Mouse (Mus musculus): ENCODE data around the gene Dnajb6. TPM values are rescaled to one million over a fixed set of nuclear protein-coding genes. Genes with fewer than 3 reads are reported as not detected.

The Dnajb6 gene
- total and polyA plus RNA-seq, 3 experiments, result 61.1 to 196 (median 140) TPM

DNA sequence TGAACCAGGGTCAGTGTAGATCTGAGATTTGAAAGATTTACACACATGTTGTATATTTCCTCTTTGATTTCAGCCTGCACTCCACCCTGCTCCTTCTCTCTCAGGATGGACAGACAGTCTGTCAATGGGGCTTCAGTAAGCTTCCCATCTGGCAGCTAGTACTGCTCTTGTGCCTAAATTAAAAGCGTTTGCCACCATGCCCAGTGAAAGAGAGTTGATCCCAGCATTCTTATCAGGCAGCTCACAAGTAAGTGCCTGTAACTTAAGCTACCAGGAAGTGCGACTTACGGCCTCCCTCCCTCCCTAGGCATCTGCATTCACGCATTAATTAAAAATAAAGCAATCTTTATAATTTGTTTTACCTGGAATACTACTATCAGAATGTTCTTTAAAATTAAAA is 5.6 kb downstream of the Dnajb6 start:
- Histone ChIP-seq H3K27ac (ENCODE audit: insufficient read depth, low read depth) (no peak overlapping the region), H3K36me3 (replicated peaks in 1 of 2; ENCODE audit: control insufficient read depth in 1 of 2, insufficient read depth in 1 of 2, low read length in 1 of 2) (peaks cover 3 to 41% of the 10 kb centered on the region in 2 experiments), H3K79me2 (replicated peaks; ENCODE audit: control insufficient read depth, extremely low read depth, insufficient read depth, poor library complexity, severe bottlenecking) (peaks cover 85% of the 10 kb centered on the region), H3K4me3 (replicated peaks in 1 of 3; ENCODE audit: low read depth in 2 of 3, low read length in 2 of 3, poor library complexity in 1 of 3) (no peak overlapping the region), H3K9me3 (replicated peaks; ENCODE audit: low read length) (no peaks in the 10 kb centered on the region), H3K4me2 (ENCODE audit: insufficient read depth, low read depth, poor library complexity, severe bottlenecking) (no peak overlapping the region), H3K27me3 (replicated peaks) (no peaks in the 10 kb centered on the region), H3K9ac (ENCODE audit: insufficient read depth, low read depth) (no peak overlapping the region), H3K4me1 (ENCODE audit: control insufficient read depth in 1 of 2, insufficient read depth in 2 of 2) (peaks cover 10 to 34% of the 10 kb centered on the region in 2 experiments)
- in situ Hi-C loops (cut with MboI; ENCODE audit: low pct_ligation_motif_present, low pct_unique_long_range_greater_than_20kb, low sequenced_read_pairs), result no loop called here
- dilution Hi-C loops (cut with MboI; ENCODE audit: extremely low pct_ligation_motif_present, extremely low pct_unique_long_range_greater_than_20kb, low sequenced_read_pairs), result no loop called here
- TF ChIP-seq USF2 (conservative IDR thresholded peaks at IDR 0.05; ENCODE audit: low read depth, low read length) (no peak), IRF4 (IDR thresholded peaks at IDR 0.05; ENCODE audit: low read depth, low read length) (no peak), ZMIZ1 (IDR thresholded peaks at IDR 0.05; ENCODE audit: low read depth, low read length) (no peak), POLR2AphosphoS2 (IDR thresholded peaks at IDR 0.05; ENCODE audit: low read depth, low read length) (no peak), MYC (IDR thresholded peaks at IDR 0.05; ENCODE audit: low read depth, low read length) (no peak), CTCF (conservative IDR thresholded peaks at IDR 0.05 in 1 of 2, IDR thresholded peaks at IDR 0.05 in 1 of 2; ENCODE audit: low read depth in 2 of 2, low read length in 2 of 2) (no peak), HCFC1 (IDR thresholded peaks at IDR 0.05; ENCODE audit: low read depth, low read length) (no peak), MEF2A (IDR thresholded peaks at IDR 0.05; ENCODE audit: borderline replicate concordance, low read depth, low read length) (no peak), POLR2A (IDR thresholded peaks at IDR 0.05; ENCODE audit: low read depth, low read length) (no peak)
- no peak for DNase-seq (ENCODE audit: extremely low read depth)

GRCm38 (mm10) chr5:29747661-29748060 is 12.2 kb downstream of the Dnajb6 start:
- Histone ChIP-seq H3K9ac (ENCODE audit: insufficient read depth, low read depth) (no peak overlapping the region), H3K4me3 (replicated peaks in 1 of 3; ENCODE audit: low read depth in 2 of 3, low read length in 2 of 3, poor library complexity in 1 of 3) (no peak overlapping the region), H3K27me3 (replicated peaks) (no peaks in the 10 kb centered on the region), H3K9me3 (replicated peaks; ENCODE audit: low read length) (no peaks in the 10 kb centered on the region), H3K79me2 (replicated peaks; ENCODE audit: control insufficient read depth, extremely low read depth, insufficient read depth, poor library complexity, severe bottlenecking) (peaks cover 57% of the 10 kb centered on the region), H3K4me2 (ENCODE audit: insufficient read depth, low read depth, poor library complexity, severe bottlenecking) (no peak overlapping the region), H3K36me3 (replicated peaks in 1 of 2; ENCODE audit: control insufficient read depth in 1 of 2, insufficient read depth in 1 of 2, low read length in 1 of 2) (peaks cover 19 to 69% of the 10 kb centered on the region in 2 experiments), H3K27ac (ENCODE audit: insufficient read depth, low read depth) (no peak overlapping the region), H3K4me1 (ENCODE audit: control insufficient read depth in 1 of 2, insufficient read depth in 2 of 2) (no peaks in the 10 kb centered on the region)
- no peak for TF ChIP-seq JUND (conservative IDR thresholded peaks at IDR 0.05; ENCODE audit: low read depth, low read length)
- TF ChIP-seq ZNF384 (IDR thresholded peaks at IDR 0.05; ENCODE audit: low read depth, low read length), result no peak
- DNase-seq (ENCODE audit: extremely low read depth), result no peak
- dilution Hi-C loops (cut with MboI; ENCODE audit: extremely low pct_ligation_motif_present, extremely low pct_unique_long_range_greater_than_20kb, low sequenced_read_pairs) (no loop called here), in situ Hi-C loops (cut with MboI; ENCODE audit: low pct_ligation_motif_present, low pct_unique_long_range_greater_than_20kb, low sequenced_read_pairs) (no loop called here)

GRCm38 (mm10) chr5:29751306-29751705 is 15.8 kb downstream of the Dnajb6 start:
- Histone ChIP-seq H3K27ac (ENCODE audit: insufficient read depth, low read depth) (no peak overlapping the region), H3K79me2 (replicated peaks; ENCODE audit: control insufficient read depth, extremely low read depth, insufficient read depth, poor library complexity, severe bottlenecking) (peaks cover 29% of the 10 kb centered on the region), H3K9me3 (replicated peaks; ENCODE audit: low read length) (no peaks in the 10 kb centered on the region), H3K36me3 (replicated peaks in 1 of 2; ENCODE audit: control insufficient read depth in 1 of 2, insufficient read depth in 1 of 2, low read length in 1 of 2) (peaks cover 40 to 87% of the 10 kb centered on the region in 2 experiments), H3K9ac (ENCODE audit: insufficient read depth, low read depth) (no peak overlapping the region), H3K27me3 (replicated peaks) (no peaks in the 10 kb centered on the region), H3K4me2 (ENCODE audit: insufficient read depth, low read depth, poor library complexity, severe bottlenecking) (no peak overlapping the region), H3K4me1 (ENCODE audit: control insufficient read depth in 1 of 2, insufficient read depth in 2 of 2) (no peaks in the 10 kb centered on the region), H3K4me3 (replicated peaks in 1 of 3; ENCODE audit: low read depth in 2 of 3, low read length in 2 of 3, poor library complexity in 1 of 3) (no peak overlapping the region)
- no peak for DNase-seq (ENCODE audit: extremely low read depth)
- no peak for TF ChIP-seq MYC (IDR thresholded peaks at IDR 0.05; ENCODE audit: low read depth, low read length)
- TF ChIP-seq GABPA (IDR thresholded peaks at IDR 0.05; ENCODE audit: insufficient replicate concordance, low read depth, low read length), result no peak
- TF ChIP-seq PAX5 (IDR thresholded peaks at IDR 0.05; ENCODE audit: low read length), result no peak
- TF ChIP-seq RAD21 (IDR thresholded peaks at IDR 0.05; ENCODE audit: low read depth, low read length), result no peak
- TF ChIP-seq TCF12 (IDR thresholded peaks at IDR 0.05; ENCODE audit: low read depth, low read length), result no peak
- no peak for TF ChIP-seq MEF2A (IDR thresholded peaks at IDR 0.05; ENCODE audit: borderline replicate concordance, low read depth, low read length)
- TF ChIP-seq UBTF (IDR thresholded peaks at IDR 0.05; ENCODE audit: low read depth, low read length), result no peak
- TF ChIP-seq MXI1 (IDR thresholded peaks at IDR 0.05; ENCODE audit: low read depth, low read length), result no peak
- TF ChIP-seq NRF1 (IDR thresholded peaks at IDR 0.05; ENCODE audit: low read depth, low read length), result no peak
- in situ Hi-C loops (cut with MboI; ENCODE audit: low pct_ligation_motif_present, low pct_unique_long_range_greater_than_20kb, low sequenced_read_pairs), result no loop called here
- dilution Hi-C loops (cut with MboI; ENCODE audit: extremely low pct_ligation_motif_present, extremely low pct_unique_long_range_greater_than_20kb, low sequenced_read_pairs), result no loop called here

All from CH12.LX (cell line).